Mouse (Mus musculus): ENCODE results near the gene Sval3. TPM values are rescaled to one million over a fixed set of nuclear protein-coding genes. Genes with fewer than 3 reads are reported as not detected.

The Sval3 gene
- not detected in 2 replicates for polyA plus RNA-seq (2015; fragmentation: Nextera tagmentation; extraction: Ambion mirVana)

DNA sequence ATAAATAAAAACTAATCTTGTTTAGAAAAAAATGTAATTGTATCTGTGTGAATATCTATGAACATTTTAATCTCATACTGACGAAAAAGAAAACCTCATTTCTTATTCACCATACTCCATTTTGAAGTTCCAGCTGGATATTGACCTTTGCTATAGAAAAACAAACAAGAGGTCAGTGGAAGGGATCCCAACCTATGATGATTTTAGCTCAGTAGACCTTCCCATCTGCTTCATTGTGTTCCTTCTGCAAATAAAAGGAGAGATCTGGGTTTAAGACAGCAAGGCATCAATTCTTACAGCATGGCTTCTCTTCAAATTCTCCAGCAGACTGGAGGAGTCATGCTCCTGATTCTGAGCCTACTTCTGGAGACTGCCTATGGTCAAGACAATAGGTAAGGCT lies at the start of gene Sval3:
Gene Sval3, plus strand, starts transcription at position 301 of the 400 bp plus-strand sequence.
- ATAC-seq (ENCODE audit: low FRiP score, low TSS enrichment) (no peak), DNase-seq (ENCODE audit: low spot score) (no peak)
- Histone ChIP-seq H3K27me3 (ENCODE audit: control insufficient read depth, insufficient read depth, low read length) (no peaks in the 10 kb centered on the region), H3K27ac (replicated peaks) (no peak within 1 kb of the TSS), H3K36me3 (ENCODE audit: control insufficient read depth, insufficient read depth, low read length) (no peaks in the 10 kb centered on the region), H3K4me1 (replicated peaks; ENCODE audit: control insufficient read depth, insufficient read depth) (no peaks in the 10 kb centered on the region), H3K9ac (ENCODE audit: low read length) (no peak within 1 kb of the TSS), H3K4me3 (ENCODE audit: low read depth, low read length) (no peak within 1 kb of the TSS), H3K4me2 (replicated peaks; ENCODE audit: low read depth) (no peak within 1 kb of the TSS), H3K9me3 (ENCODE audit: control insufficient read depth, low read length) (no peaks in the 10 kb centered on the region)
- no peak for TF ChIP-seq EP300 (optimal IDR thresholded peaks at IDR 0.05)
- no peak for TF ChIP-seq CTCF (IDR thresholded peaks at IDR 0.05; ENCODE audit: low read depth)
- 50% methylated on average over 1 of the region's 1 CpGs for WGBS

DNA sequence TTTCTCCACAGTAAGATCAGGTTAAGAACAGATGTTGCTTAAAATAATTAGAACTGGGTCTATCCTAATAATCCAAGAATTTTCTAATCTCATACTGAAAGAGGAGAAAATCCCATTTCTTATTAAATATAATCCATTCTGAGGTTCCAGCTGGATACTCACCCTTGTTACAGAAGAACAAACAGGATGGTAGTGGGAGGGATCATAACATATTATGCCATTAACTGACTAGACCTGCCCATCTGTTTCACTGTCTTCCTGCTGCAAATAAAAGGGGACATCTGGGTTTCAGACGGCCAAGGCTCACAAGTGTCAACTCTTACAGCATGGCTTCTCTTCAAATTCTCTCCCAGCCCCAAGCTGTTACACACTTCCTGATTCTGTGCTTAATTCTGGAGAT lies 16.6 kb upstream of the Sval3 start, which contains the start of gene Sval1:
Gene Sval1, plus strand, starts transcription at position 301 of the 400 bp plus-strand sequence.
- no peak within 1 kb of the TSS for H3K4me3 ChIP-seq (ENCODE audit: low read depth, low read length)
- H3K27ac ChIP-seq (replicated peaks) = no peak within 1 kb of the TSS
- no peak for TF ChIP-seq CTCF (IDR thresholded peaks at IDR 0.05; ENCODE audit: low read depth)
- TF ChIP-seq EP300 (optimal IDR thresholded peaks at IDR 0.05) = no peak
- no peaks in the 10 kb centered on the region for H3K36me3 ChIP-seq (ENCODE audit: control insufficient read depth, insufficient read depth, low read length)
- H3K9me3 ChIP-seq (ENCODE audit: control insufficient read depth, low read length) = no peaks in the 10 kb centered on the region
- no peak within 1 kb of the TSS for H3K4me2 ChIP-seq (replicated peaks; ENCODE audit: low read depth)
- H3K4me1 ChIP-seq (replicated peaks; ENCODE audit: control insufficient read depth, insufficient read depth) = no peaks in the 10 kb centered on the region
- 79% methylated on average over 1 of the region's 1 CpGs for WGBS
- no peaks in the 10 kb centered on the region for H3K27me3 ChIP-seq (ENCODE audit: control insufficient read depth, insufficient read depth, low read length)
- no peak within 1 kb of the TSS for H3K9ac ChIP-seq (ENCODE audit: low read length)
- DNase-seq (ENCODE audit: low spot score) (no peak), ATAC-seq (ENCODE audit: low FRiP score, low TSS enrichment) (no peak)

Other genes starting within 250 kb of the Sval3 start
- gene Olfr459, start 193.0 kb upstream of the Sval3 start, polyA plus RNA-seq (2015; fragmentation: Nextera tagmentation; extraction: Ambion mirVana) = not detected in 2 replicates
- not detected in 2 replicates for gene Pip, start 120.6 kb upstream of the Sval3 start, polyA plus RNA-seq (2015; fragmentation: Nextera tagmentation; extraction: Ambion mirVana)
- gene Sval2, start 115.2 kb upstream of the Sval3 start, polyA plus RNA-seq (2015; fragmentation: Nextera tagmentation; extraction: Ambion mirVana) = not detected in 2 replicates
- not detected in 2 replicates for gene Sval1, start 16.5 kb upstream of the Sval3 start, polyA plus RNA-seq (2015; fragmentation: Nextera tagmentation; extraction: Ambion mirVana)
- not detected in 2 replicates for gene Sva, start 70.3 kb downstream of the Sval3 start, polyA plus RNA-seq (2015; fragmentation: Nextera tagmentation; extraction: Ambion mirVana)
- not detected in 2 replicates for gene Tas2r139, start 172.8 kb downstream of the Sval3 start, polyA plus RNA-seq (2015; fragmentation: Nextera tagmentation; extraction: Ambion mirVana)
- not detected in 2 replicates for gene Tas2r144, start 247.2 kb downstream of the Sval3 start, polyA plus RNA-seq (2015; fragmentation: Nextera tagmentation; extraction: Ambion mirVana)